Mouse (Mus musculus) bone marrow macrophage, adult 2 months (primary cell): ENCODE results near the gene Haspin. TPM values are rescaled to one million over a fixed set of nuclear protein-coding genes. Genes with fewer than 3 reads are reported as not detected.

Experiments
- H3K27ac ChIP-seq: 2 replicates; pipeline ENCODE4 v1.5.1; 2012; ENCODE audit warnings: low read depth, low read length; ENCODE audit not compliant: insufficient read depth
- H3K4me1 ChIP-seq: 2 replicates; pipeline ENCODE4 v1.6.1; 2012; ENCODE audit warnings: low read length; ENCODE audit not compliant: control insufficient read depth, insufficient read depth
- H3K4me3 ChIP-seq: 2 replicates; pipeline ENCODE4 v1.5.1; 2012; ENCODE audit warnings: mild to moderate bottlenecking, low read length, moderate library complexity; ENCODE audit not compliant: insufficient read depth
- CTCF ChIP-seq: IDR thresholded peaks from 2 replicates; pipeline ENCODE4 v1.5.1; 2012; ENCODE audit warnings: low read depth, mild to moderate bottlenecking, low read length, moderate library complexity
- POLR2A ChIP-seq: IDR thresholded peaks from 2 replicates; pipeline ENCODE4 v1.6.1; 2012; ENCODE audit warnings: mild to moderate bottlenecking, low read depth, low read length, borderline replicate concordance
- polyA plus RNA-seq: library from polyadenylated mRNA; stranded (reverse); fragments of >200 nt; gene quantifications from 2 replicates; pipeline ENCODE4 v1.2.4, GENCODE M21; 2012; ENCODE audit not compliant: missing spikeins, insufficient read depth, insufficient read length

Gene Haspin
- polyA plus RNA-seq, 1 experiment = 8.7 TPM

DNA sequence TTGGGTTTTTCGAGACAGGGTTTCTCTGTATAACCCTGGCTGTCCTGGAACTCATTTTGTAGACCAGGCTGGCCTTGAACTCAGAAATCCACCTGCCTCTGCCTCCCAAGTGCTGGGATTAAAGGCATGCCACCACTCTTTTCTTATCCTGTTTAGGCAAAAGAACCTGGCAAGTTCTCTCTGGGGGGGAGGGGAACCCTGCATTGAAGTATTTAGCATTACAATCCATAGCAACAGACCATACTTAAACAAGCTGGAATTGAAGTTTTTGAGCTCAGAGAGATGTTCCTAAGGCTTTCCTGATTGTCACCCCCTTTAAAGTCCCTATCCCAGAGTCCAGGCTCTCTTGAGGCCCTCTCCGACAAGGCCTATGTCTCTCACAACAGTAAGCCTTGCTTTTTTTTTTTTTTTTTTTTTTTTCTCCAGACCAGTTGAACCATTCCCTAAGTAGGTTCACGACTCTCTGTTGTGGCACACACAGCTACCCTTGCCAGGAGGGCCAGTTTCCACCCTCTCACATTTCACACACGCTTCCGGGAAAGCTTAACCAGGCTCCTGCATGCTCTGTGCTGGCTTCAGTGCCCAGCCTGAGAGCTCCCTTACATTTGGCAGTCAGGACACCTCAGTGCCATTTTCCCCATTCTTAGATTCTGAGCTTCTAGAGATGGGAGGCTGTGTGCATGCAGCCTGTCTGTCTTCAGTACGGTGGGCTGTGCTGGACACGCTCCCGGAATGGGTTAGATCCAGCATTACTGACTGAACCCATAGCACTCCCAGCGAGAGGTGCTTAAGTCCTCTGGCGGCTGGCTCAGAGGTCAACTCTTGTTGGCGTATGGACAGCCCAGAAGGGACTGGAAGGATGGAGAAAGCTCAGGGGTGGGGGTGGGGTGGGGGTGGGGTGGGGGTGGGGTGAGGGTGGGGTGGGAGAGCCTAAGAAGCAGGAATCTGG, 8.2 kb upstream of the Haspin start:
- Histone ChIP-seq H3K4me3 (no peak overlapping the region), H3K4me1 (no peaks in the 10 kb centered on the region), H3K27ac (no peak overlapping the region)
- TF ChIP-seq POLR2A (no peak), CTCF (no peak)

DNA sequence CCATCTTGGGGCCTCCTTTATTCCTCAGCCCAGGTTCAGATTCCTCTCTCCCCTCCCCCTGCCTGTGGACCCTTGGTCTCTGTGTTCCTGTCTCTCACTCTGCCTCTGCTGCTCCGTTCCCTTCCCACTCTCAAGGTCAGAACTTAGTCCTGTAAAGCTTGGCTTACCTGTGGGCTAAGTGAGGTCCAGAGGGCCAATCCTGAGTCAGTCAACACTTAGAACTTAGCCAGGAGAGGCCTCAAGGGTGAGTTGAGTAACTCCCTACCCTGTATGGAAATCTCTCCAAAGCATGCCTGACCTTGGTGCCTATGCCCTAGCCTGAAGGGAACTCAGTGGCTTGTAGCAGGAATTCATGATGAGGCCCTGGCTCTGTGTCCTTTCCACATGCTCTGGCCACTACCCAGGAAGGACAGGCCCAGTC, 6.2 kb upstream of the Haspin start:
- H3K27ac ChIP-seq = no peak overlapping the region
- TF ChIP-seq CTCF = no peak
- no peak for TF ChIP-seq POLR2A

GRCm38 (mm10) chr11:73137116-73137515, 978 bp downstream of the Haspin start:
- Histone ChIP-seq H3K27ac (peak overlapping the region; percentile 27), H3K4me1 (peaks cover 23% of the 10 kb centered on the region), H3K4me3 (peak overlapping the region; percentile 92)
- TF ChIP-seq CTCF (no peak), POLR2A (no peak)

More for the DNA sequence above, 6.2 kb upstream of the Haspin start:
- no peaks in the 10 kb centered on the region for H3K4me1 ChIP-seq
- no peak overlapping the region for H3K4me3 ChIP-seq

DNA sequence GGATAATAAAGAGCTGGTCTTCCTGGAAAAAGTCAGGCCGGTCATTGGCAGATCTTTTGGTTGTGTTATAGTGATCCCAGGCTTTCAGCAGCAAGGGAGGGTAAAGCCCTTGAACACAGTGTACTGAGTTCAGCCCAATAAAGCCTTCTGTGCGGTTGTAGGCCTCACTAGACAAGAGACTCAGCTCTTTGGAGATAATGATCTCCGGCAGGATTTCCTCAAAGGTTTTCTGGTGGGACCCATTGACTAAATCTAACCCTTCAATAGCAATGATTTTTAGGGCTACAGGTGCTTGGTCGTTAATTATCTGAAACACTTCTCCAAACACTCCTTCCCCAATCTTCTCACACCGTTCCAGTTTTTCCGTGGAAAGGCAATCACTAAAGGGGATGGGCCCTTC, 1.5 kb downstream of the Haspin start:
- TF ChIP-seq POLR2A = no peak
- H3K4me3 ChIP-seq = peak overlapping the region; percentile 92
- no peak overlapping the region for H3K27ac ChIP-seq
- H3K4me1 ChIP-seq = peaks cover 24% of the 10 kb centered on the region

- Histone ChIP-seq H3K4me3 (no peak overlapping the region), H3K27ac (no peak overlapping the region), H3K4me1 (peaks cover 43% of the 10 kb centered on the region)
- TF ChIP-seq CTCF = no peak
These were observed 3.9 kb downstream of the Haspin start for GRCm38 (mm10) chr11:73134222-73134621.

DNA sequence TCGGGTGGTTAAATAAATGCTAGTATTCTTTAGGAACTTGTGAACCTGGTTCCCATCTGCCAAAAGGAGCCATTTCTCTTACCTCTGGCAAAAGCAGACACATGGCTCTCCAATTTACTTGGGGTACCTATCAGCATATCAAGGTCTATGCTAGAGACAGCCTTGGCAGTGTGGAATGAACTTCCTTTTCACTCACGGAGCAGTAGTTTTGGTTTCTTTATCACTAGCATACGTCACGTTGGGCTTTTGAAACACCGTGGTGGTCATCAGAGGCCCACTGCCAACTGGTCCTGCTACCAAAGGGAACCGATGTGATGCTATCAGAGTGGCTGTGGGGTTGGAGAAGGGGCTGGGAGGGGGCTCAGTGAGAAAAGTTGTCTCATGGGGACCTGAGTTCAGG, 5.1 kb downstream of the Haspin start:
- Histone ChIP-seq H3K4me1 (peaks cover 52% of the 10 kb centered on the region), H3K27ac (no peak overlapping the region), H3K4me3 (no peak overlapping the region)
- no peak for TF ChIP-seq CTCF
- TF ChIP-seq POLR2A = no peak

DNA sequence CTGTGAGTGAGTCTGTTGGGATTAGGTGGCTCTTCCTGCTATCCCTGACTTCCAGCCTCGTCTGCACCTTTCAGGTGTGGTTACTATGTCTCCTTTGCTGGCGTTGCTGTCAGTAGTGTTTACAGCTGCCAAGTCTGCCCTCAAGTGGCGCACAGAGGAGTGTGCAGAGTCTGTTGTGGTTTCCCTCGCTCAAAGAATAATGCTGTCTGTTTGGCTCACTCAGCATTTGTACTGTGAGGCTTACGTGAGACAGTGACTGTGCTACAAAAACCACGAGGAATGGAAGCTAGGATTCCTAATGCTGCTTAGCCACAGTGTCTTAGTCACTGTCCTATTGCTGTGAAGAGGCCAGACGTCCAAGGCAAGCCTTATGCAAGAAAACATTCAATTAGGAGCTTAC, 7.1 kb downstream of the Haspin start:
- Histone ChIP-seq H3K4me3 (no peak overlapping the region), H3K27ac (no peak overlapping the region), H3K4me1 (peaks cover 46% of the 10 kb centered on the region)
- TF ChIP-seq CTCF (no peak), POLR2A (no peak)

GRCm38 (mm10) chr11:73126495-73126894, 11.6 kb downstream of the Haspin start:
- Histone ChIP-seq H3K27ac (no peak overlapping the region), H3K4me1 (peaks cover 27% of the 10 kb centered on the region)
- no peak for TF ChIP-seq POLR2A
- no peak for TF ChIP-seq CTCF

GRCm38 (mm10) chr11:73111414-73111813, 26.7 kb downstream of the Haspin start:
- Histone ChIP-seq H3K27ac (no peak overlapping the region), H3K4me3 (no peak overlapping the region), H3K4me1 (peaks cover 10% of the 10 kb centered on the region)
- TF ChIP-seq POLR2A (no peak), CTCF (no peak)

More at GRCm38 (mm10) chr11:73126495-73126894, 11.6 kb downstream of the Haspin start:
- no peak overlapping the region for H3K4me3 ChIP-seq

DNA sequence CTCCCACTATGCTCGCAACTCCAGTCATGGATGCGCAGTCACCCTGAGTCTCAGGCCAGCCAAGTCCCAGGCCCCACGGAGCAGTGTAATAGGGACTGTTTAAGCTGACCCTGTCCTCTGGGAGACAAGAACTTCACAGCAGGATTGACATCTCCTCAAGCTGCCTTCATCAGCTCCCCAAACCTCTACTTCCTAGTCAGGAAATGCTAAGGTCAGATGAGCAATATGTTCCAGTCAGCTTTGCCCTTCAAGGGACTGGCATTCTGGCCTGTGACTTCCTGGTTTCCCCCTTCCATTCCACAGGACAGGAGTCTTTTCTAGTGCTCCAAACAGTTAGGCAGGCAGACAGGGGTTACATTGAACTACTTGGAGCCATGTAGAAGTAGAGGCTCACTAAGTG, 28.2 kb downstream of the Haspin start:
- TF ChIP-seq CTCF = no peak
- no peak for TF ChIP-seq POLR2A
- Histone ChIP-seq H3K27ac (no peak overlapping the region), H3K4me1 (peaks cover 10% of the 10 kb centered on the region), H3K4me3 (no peak overlapping the region)
